Mouse (Mus musculus) ES-E14 (cell line): ENCODE measurements at regions not wholly inside any gene's neighbourhood (a gene's known extent, or its start where the extent isn't known, plus 50 kb on each side); places are given as distances from the start of the nearest gene placed in this dataset.
A peak's percentile ranks its signal among the peaks of the same experiment; 100 is the strongest.
"Not testable (repeated sequence)": the region's sequence is repeated elsewhere in the genome, so short reads cannot be mapped to it uniquely, and the experiment has no call there.

Experiments used
- DNase-seq: peaks from one replicate; pipeline ENCODE4 v3.0.0-alpha.2; 2013; ENCODE audit warnings: low read depth, low spot score
- H3K27ac ChIP-seq: 2 replicates; pipeline ENCODE4 v1.5.1; 2012; ENCODE audit warnings: low read depth, mild to moderate bottlenecking, low read length, moderate library complexity, mixed read lengths; ENCODE audit not compliant: poor library complexity, insufficient read depth, severe bottlenecking
- H3K36me3 ChIP-seq: 2 replicates; pipeline ENCODE4 v1.6.1; 2012; ENCODE audit warnings: mild to moderate bottlenecking, low read length, moderate library complexity, mixed read lengths; ENCODE audit not compliant: control insufficient read depth, poor library complexity, insufficient read depth, severe bottlenecking
- H3K4me1 ChIP-seq, 2 experiments: fragments of 150-350 bp in 1 of 2; sonication (generic) in 1 of 2; 2 replicates each; pipeline ENCODE4 v1.6.1; 2012; ENCODE audit warnings: low read length in 2 of 2, mild to moderate bottlenecking in 1 of 2, mixed read lengths in 1 of 2; ENCODE audit not compliant: control insufficient read depth in 2 of 2, insufficient read depth in 2 of 2, poor library complexity in 1 of 2
- H3K4me3 ChIP-seq, 2 experiments: fragments of 150-350 bp in 1 of 2; sonication (generic) in 1 of 2; 2 replicates each; pipeline ENCODE4 v1.5.1; 2012; ENCODE audit warnings: low read length in 2 of 2, low read depth in 1 of 2, mild to moderate bottlenecking in 1 of 2, mixed read lengths in 1 of 2; ENCODE audit not compliant: insufficient read depth in 1 of 2, poor library complexity in 1 of 2, severe bottlenecking in 1 of 2
- H3K9ac ChIP-seq: 2 replicates; pipeline ENCODE4 v1.6.1; 2012; ENCODE audit warnings: low read depth, mild to moderate bottlenecking, low read length, mixed read lengths; ENCODE audit not compliant: poor library complexity, insufficient read depth, severe bottlenecking
- H3K9me3 ChIP-seq: fragments of 150-350 bp; sonication (generic); 2 replicates; pipeline ENCODE4 v1.6.1; 2012; ENCODE audit warnings: low read depth, mild to moderate bottlenecking, low read length; ENCODE audit not compliant: control insufficient read depth, insufficient read depth
- CHD2 ChIP-seq: IDR thresholded peaks from 2 replicates; pipeline ENCODE4 v1.6.1; 2014; ENCODE audit warnings: mild to moderate bottlenecking, low read depth, low read length, inconsistent platforms
- HCFC1 ChIP-seq: IDR thresholded peaks from 2 replicates; pipeline ENCODE4 v1.6.1; 2012; ENCODE audit warnings: low read length, inconsistent platforms, borderline replicate concordance; ENCODE audit not compliant: insufficient read depth
- MAFK ChIP-seq: IDR thresholded peaks from 2 replicates; pipeline ENCODE4 v1.6.1; 2014; ENCODE audit warnings: mild to moderate bottlenecking, low read depth, low read length, inconsistent platforms; ENCODE audit not compliant: insufficient read depth
- ZC3H11A ChIP-seq: IDR thresholded peaks from 2 replicates; pipeline ENCODE4 v1.6.1; 2012; ENCODE audit warnings: low read depth, mild to moderate bottlenecking, inconsistent platforms, low read length, borderline replicate concordance
- ZNF384 ChIP-seq: IDR thresholded peaks from 2 replicates; pipeline ENCODE4 v1.6.1; 2012; ENCODE audit warnings: low read depth, low read length, inconsistent platforms
- in situ Hi-C, 2 experiments: fragments of 600-800 bp; cut with MboI; formaldehyde crosslinking; loops; one replicate each; pipeline ENCODE4 v1.15.1; 2025; ENCODE audit warnings: low sequenced_read_pairs in 2 of 2, inconsistent platforms in 1 of 2; ENCODE audit not compliant: unreplicated experiment in 2 of 2

GRCm38 (mm10) chr14:27562564-27562963 is 54.3 kb upstream of the Ccdc66 start:
- H3K9me3 ChIP-seq, H3K27ac ChIP-seq, H3K4me3 ChIP-seq, H3K9ac ChIP-seq, H3K4me1 ChIP-seq, H3K36me3 ChIP-seq, in situ Hi-C loops, DNase-seq: not testable (repeated sequence)

GRCm38 (mm10) chr14:27561974-27562373 is 53.7 kb upstream of the Ccdc66 start:
- H3K9ac ChIP-seq, in situ Hi-C loops, H3K27ac ChIP-seq, H3K9me3 ChIP-seq, H3K36me3 ChIP-seq, DNase-seq, H3K4me3 ChIP-seq, H3K4me1 ChIP-seq: not testable (repeated sequence)

DNA sequence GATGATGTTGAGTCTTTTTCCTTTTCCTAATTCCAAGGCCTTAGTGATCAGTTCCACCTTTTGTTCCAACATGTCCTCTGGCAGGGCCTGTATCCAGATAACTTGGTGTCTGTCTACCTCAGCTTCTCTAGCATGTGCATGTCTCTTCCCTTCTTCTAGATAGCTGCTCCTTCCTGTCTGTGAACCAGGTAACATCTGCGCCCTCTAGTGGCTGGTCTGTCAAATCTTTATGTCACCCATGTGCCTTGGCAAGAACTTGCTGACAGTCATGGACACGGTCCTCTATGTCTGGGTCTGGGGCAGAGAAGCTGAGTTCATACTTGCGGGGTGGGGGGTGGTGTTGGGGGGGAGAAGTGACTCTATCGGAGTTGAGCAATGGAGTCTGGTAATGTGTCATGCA is 52.2 kb upstream of the Ccdc66 start:
- H3K4me3 ChIP-seq, result no peak overlapping the region
- H3K36me3 ChIP-seq, result no peaks in the 10 kb centered on the region
- no peaks in the 10 kb centered on the region for H3K4me1 ChIP-seq
- no peak overlapping the region for H3K9ac ChIP-seq
- H3K9me3 ChIP-seq, result 0 out of 2 replicates have a peak, but pooled peaks cover 2% of the 10 kb centered on the region
- in situ Hi-C loops, result no loop called here
- no peak overlapping the region for H3K27ac ChIP-seq
- DNase-seq, result peak; percentile 52
- TF ChIP-seq HCFC1, result no peak
- peak; percentile 45; the same call in 1 of the 2 replicates for TF ChIP-seq ZC3H11A

DNA sequence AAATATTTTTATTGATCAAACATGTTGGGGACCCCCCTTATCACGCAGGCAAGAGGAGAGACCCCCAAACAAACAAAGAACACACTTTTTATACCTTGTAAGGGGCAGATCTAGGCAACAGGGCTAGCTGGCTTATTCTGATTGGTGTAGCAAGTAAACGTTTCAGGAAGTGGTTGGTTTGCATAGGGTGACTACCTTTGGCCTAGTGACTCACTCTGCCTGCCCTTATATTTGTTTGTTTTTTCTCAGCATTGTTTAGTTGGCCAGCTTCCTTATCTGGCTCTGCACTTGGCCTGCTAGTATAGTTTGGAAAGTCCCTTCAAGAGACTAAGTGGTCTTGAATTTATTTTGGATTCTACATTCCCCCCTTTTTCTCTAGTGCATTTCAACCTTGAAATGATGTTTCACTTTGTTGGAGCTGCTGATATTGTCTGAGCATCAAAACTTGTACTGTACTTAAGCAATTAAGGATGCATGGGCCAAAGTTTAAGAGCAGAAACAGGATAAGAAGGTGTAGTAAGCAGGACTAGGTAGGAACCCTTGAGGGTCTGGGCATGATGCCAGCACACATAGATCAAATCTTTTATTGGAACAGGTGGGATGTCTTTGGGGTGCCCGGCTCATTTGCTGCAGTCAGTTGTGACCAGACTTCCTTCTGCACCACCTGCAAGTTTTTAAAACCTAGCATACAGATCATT is 50.7 kb upstream of the Ccdc66 start:
- no peaks in the 10 kb centered on the region for H3K36me3 ChIP-seq
- TF ChIP-seq ZC3H11A, result no peak
- no peak for TF ChIP-seq HCFC1
- no peak for TF ChIP-seq MAFK
- no peak for TF ChIP-seq CHD2
- no peak for TF ChIP-seq ZNF384
- H3K4me3 ChIP-seq, result no peak overlapping the region
- H3K9me3 ChIP-seq, result 0 out of 2 replicates have a peak, but pooled peaks cover 2% of the 10 kb centered on the region
- no peaks in the 10 kb centered on the region for H3K4me1 ChIP-seq
- no peak overlapping the region for H3K27ac ChIP-seq
- H3K9ac ChIP-seq, result no peak overlapping the region
- in situ Hi-C loops, result no loop called here
- no peak for DNase-seq
